Comparison of ENCODE assay signal across 1 mouse cellular context in genomic region chr3:87884291-87884690, GRCm38 (mm10).
TF ChIP-seq lines count a peak whose summit lies in the region.

No protein-coding gene starts in this region.

TF ChIP-seq in CH12.LX, 34 proteins besides CTCF, POLR2A, EP300 and RAD21:
- no peak for TF ChIP-seq NRF1 (IDR thresholded peaks at IDR 0.05; ENCODE audit: low read depth, low read length)
- TF ChIP-seq SIN3A (IDR thresholded peaks at IDR 0.05; ENCODE audit: low read length): peak; percentile 56; the same call in 1 of the 2 replicates
